Mouse (Mus musculus) embryo, embryonic 9.5 days (tissue): ENCODE measurements around the gene Setd1b.

ENCODE experiments used
- DNase-seq: peaks from one replicate; pipeline ENCODE4 v3.0.0-alpha.2; 2017; ENCODE audit errors: extremely low spot score

Gene Setd1b

GRCm38 (mm10) chr5:123139722-123140627, 2.0 kb upstream of the Setd1b start:
- DNase-seq, result peak; percentile 66

GRCm38 (mm10) chr5:123140694-123141554, 1.1 kb upstream of the Setd1b start:
- peak; percentile 92 for DNase-seq

- peak; percentile 81 for DNase-seq
Measured at GRCm38 (mm10) chr5:123141555-123142160, 335 bp upstream of the Setd1b start.

- peak; percentile 64 for DNase-seq
Measured at GRCm38 (mm10) chr5:123143251-123143970, 1.4 kb downstream of the Setd1b start.

GRCm38 (mm10) chr5:123143971-123144745, 2.2 kb downstream of the Setd1b start:
- DNase-seq, result no peak

- no peak for DNase-seq
Measured at GRCm38 (mm10) chr5:123144746-123145590, 3.0 kb downstream of the Setd1b start.

- no peak for DNase-seq
Measured at GRCm38 (mm10) chr5:123146357-123146756, 4.4 kb downstream of the Setd1b start.

- no peak for DNase-seq
Measured at GRCm38 (mm10) chr5:123147569-123147968, 5.6 kb downstream of the Setd1b start.

GRCm38 (mm10) chr5:123148073-123148722, 6.2 kb downstream of the Setd1b start:
- DNase-seq, result no peak

GRCm38 (mm10) chr5:123149451-123150400, 7.7 kb downstream of the Setd1b start:
- DNase-seq, result peak; percentile 87

- no peak for DNase-seq
Measured at GRCm38 (mm10) chr5:123150641-123151040, 8.6 kb downstream of the Setd1b start.

- no peak for DNase-seq
Measured at GRCm38 (mm10) chr5:123151077-123151476, 9.1 kb downstream of the Setd1b start.

GRCm38 (mm10) chr5:123151707-123152362, 9.8 kb downstream of the Setd1b start:
- DNase-seq, result no peak

GRCm38 (mm10) chr5:123152901-123153300, 10.9 kb downstream of the Setd1b start:
- DNase-seq, result no peak

- peak; percentile 52 for DNase-seq
Measured at GRCm38 (mm10) chr5:123155425-123155824, 13.4 kb downstream of the Setd1b start.

- no peak for DNase-seq
Measured at GRCm38 (mm10) chr5:123156763-123157162, 14.8 kb downstream of the Setd1b start.

- DNase-seq, result no peak
Measured at GRCm38 (mm10) chr5:123157972-123158371, 16.0 kb downstream of the Setd1b start.
